Mouse (Mus musculus) fat pad, adult 2 months (tissue): ENCODE results near the gene Hspb2.
A peak's percentile ranks its signal among the peaks of the same experiment; 100 is the strongest.

Experiments
- DNase-seq: peaks from one replicate; pipeline ENCODE4 v3.0.0-alpha.2; 2011; ENCODE audit warnings: low read depth, low spot score; ENCODE audit errors: extremely low read depth

Gene Hspb2

GRCm38 (mm10) chr9:50752054-50752602 is at the start of gene Hspb2:
TSS of gene Hspb2 (minus strand) at chr9:50752354.
- no peak for DNase-seq

DNA sequence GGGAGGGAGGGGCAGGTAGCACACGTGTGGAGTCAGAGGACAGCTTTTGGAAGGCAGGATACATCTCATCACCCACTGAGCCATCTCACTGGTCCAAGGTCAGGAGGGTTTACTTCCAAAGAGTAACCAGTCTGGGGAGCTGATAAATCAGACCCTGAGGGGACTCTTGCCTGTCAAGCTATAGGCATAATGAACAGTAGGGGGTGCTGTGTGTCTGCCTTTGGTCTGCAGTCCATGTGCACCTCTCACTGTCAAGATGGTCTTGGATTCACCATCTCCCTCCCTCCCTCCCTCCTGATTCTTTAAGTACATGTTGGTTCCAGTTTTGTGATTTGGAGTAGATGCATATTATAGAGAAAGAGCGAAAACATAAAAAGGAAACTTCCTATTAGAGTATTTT is 48.8 kb upstream of the Hspb2 start:
- DNase-seq = no peak

- no peak for DNase-seq
These were observed 46.2 kb upstream of the Hspb2 start for GRCm38 (mm10) chr9:50798368-50798767.

- DNase-seq = no peak
These were observed 45.5 kb upstream of the Hspb2 start for GRCm38 (mm10) chr9:50797641-50798040.

- no peak for DNase-seq
These were observed 44.6 kb upstream of the Hspb2 start for GRCm38 (mm10) chr9:50796776-50797175.

GRCm38 (mm10) chr9:50795266-50795665 is 43.1 kb upstream of the Hspb2 start:
- no peak for DNase-seq

- no peak for DNase-seq
These were observed 30.0 kb upstream of the Hspb2 start for GRCm38 (mm10) chr9:50782155-50782554.

DNA sequence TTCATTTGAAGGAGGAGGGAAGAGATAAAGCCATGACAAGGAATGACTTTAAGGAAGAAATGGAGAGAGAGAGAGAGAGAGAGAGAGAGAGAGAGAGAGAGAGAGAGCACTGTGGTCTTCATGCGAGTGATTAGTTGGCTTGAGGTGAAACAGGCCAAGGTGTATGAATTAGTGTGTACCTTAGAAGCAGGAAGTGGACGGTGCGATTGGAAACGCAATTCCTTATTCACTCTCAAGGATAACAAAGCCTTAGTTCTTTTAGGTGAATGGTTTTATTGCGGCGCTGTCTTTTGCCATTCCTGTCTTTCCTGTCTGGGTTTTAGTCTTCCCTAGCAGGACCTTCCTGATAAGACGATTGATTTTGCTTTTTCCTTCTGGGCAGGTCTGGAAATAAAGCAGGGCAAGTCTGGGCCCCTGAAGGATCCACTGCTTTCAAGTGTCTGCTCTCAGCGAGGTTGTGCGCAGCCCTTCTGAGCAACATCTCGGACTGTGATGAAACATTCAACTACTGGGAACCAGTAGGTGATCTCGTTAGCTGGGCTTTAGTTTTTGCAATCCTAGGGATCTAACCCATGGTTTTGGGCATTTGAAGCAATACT is 24.1 kb upstream of the Hspb2 start:
- DNase-seq = no peak

- DNase-seq = no peak
These were observed 23.5 kb upstream of the Hspb2 start for GRCm38 (mm10) chr9:50775662-50776126.

DNA sequence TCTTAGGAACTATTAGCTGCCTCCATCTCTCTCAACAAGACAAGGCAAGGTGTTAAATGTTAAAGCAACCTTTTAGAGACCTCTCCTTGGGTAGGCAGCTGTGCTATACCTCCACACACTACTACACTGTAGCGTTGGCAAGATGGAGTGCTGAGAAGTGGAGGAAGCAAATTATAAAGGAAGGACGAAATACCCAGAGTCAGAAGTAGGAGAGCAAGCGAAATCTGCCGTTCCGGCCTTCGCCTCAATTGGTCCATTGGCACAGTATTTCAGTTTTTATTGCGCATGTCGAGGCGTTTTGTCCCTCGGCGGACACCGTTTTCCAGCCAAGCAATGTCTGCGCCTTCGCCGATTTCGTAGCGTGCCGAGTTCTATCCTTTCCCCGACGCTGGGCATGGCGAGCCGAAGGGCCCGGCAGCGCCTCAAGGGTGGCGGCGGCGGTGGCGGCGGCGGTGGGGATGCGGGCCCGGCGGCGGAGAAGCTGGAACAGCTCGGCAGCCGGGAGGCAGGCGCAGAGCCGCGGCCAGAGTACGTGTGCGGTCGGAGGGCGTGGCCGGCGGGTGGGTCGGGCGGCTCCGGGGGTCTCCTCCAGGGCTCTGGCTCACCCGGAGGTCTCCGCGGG is 22.9 kb upstream of the Hspb2 start, which contains the start of the genes Alg9 and 1110032A03Rik:
Gene Alg9, plus strand, starts transcription at position 29 of the 622 bp plus-strand sequence.
Gene 1110032A03Rik, minus strand, starts transcription at position 530 of the 622 bp plus-strand sequence.
- DNase-seq = no peak

- DNase-seq = no peak
These were observed 21.9 kb upstream of the Hspb2 start for GRCm38 (mm10) chr9:50774026-50774462.

DNA sequence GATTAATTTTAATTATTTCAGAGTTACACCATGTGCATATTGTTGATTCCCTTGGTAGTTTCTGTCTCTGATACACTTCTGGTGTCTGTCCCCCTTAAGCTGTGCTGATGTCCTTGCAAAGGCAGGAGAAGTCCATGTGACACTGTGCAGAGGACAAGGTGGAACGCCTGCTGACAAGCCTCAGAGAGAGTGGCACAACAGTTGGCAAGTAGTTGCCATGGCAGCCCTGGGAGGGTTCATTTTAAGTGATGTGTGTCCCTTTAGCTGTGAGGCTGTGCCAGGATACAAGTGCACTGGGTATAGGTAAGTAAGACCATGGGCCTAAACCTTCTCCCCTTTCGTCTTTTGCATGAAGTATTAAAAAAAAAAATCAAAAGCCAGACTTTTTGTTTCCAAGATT is 17.9 kb upstream of the Hspb2 start:
- DNase-seq = no peak

GRCm38 (mm10) chr9:50768107-50769002 is 16.2 kb upstream of the Hspb2 start, which contains the start of gene Fdxacb1:
TSS of gene Fdxacb1 (plus strand) at chr9:50768236.
- DNase-seq = peak; percentile 67

GRCm38 (mm10) chr9:50767531-50768106 is 15.5 kb upstream of the Hspb2 start:
- no peak for DNase-seq

DNA sequence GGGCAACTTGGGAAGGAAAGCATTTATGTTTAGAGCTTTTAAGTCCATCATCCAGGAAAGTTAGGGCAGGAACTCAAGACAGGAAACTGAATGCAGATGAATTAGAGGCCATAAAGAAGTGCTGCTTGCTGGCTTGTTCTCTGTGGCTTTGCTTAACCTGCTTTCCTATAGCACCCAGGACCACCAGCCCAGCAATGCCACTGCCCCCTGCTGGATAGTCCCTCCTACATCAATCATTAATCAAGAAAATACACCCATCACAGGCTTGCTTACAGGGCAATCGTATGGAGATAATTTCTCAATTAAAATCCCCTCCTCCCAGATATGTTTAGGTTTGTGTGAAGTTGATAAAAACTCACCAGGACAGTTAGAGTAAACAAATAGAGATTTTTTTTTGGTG is 11.2 kb upstream of the Hspb2 start:
- DNase-seq = no peak

- DNase-seq = no peak
These were observed 9.5 kb upstream of the Hspb2 start for GRCm38 (mm10) chr9:50761520-50762243.

- no peak for DNase-seq
These were observed 4.6 kb upstream of the Hspb2 start for GRCm38 (mm10) chr9:50756711-50757110.

- DNase-seq = no peak
These were observed 1.8 kb upstream of the Hspb2 start for GRCm38 (mm10) chr9:50753947-50754346.

DNA sequence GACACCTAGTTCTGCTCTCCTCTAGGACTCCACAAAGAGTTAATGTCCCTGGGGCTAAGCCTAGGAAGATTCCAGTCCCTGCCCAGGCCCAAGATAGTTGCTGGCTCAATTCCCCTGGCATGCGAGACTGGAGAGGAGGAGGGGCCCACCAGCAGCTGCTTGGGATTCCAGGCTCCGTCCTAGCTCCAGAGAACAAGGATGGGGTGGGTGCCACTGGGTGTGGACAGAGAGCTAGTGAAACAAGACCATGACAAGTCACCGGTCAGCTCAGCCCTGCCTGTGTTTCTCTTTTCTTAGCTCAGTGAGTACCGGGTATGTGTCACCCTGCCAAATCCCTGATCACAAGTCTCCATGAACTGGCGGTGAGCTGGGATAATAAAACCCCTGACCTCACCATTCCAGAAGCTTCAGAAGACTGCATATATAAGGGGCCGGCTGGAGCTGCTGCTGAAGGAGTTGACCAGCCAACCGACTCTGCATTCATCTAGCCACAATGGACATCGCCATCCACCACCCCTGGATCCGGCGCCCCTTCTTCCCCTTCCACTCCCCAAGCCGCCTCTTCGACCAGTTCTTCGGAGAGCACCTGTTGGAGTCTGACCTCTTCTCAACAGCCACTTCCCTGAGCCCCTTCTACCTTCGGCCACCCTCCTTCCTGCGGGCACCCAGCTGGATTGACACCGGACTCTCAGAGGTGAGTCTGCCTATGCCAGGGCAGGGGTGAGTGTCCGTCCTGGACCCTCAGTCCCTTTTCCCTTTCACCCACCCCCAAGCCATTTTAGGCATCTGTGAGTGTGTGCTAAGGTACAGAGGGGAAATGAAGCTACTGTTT is 846 bp upstream of the Hspb2 start:
- DNase-seq = no peak
